Comparison of ENCODE assay signal across 17 mouse cellular contexts in genomic region chr12:17449661-17450091, GRCm38 (mm10).
DNase-seq lines count a peak whose midpoint lies in the region; ATAC-seq and TF ChIP-seq lines count a peak whose summit lies in the region.
"Had no signal": no experiment of that assay in that cellular context is flagged by ENCODE, and none has a peak within 500 bp of the region (broad histone marks: within the 10 kb centered on the region; RNA-seq: fewer than 3 reads in every experiment).

No protein-coding gene starts in this region.

- no peaks in the 10 kb centered on the region for H3K27me3 ChIP-seq in intestine, postnatal 0 days (replicated peaks; ENCODE audit: control insufficient read depth, insufficient read depth, low read length)
- H3K27me3 ChIP-seq: hindbrain, embryonic 12.5 days; liver, embryonic 13.5 days had no signal

- H3K27ac ChIP-seq in intestine, postnatal 0 days (ENCODE audit: low read depth, low read length) = peak overlapping the region; percentile 50; the same call in 1 of the 2 replicates
- H3K27ac ChIP-seq: hindbrain, embryonic 12.5 days; liver, embryonic 13.5 days had no signal

- peak; percentile 52 for TF ChIP-seq CTCF in intestine, postnatal 0 days (IDR thresholded peaks at IDR 0.05; ENCODE audit: low read depth)

- DNase-seq in adrenal gland, postnatal 10 days = peak; percentile 23
- no peak for DNase-seq in adrenal gland, adult 18-20 months (ENCODE audit: low spot score in 2 of 2)
- DNase-seq in heart, postnatal 10 days = peak; percentile 28 to 36
- no peak for DNase-seq in heart, adult 11 months
- DNase-seq in R1 (ENCODE audit: low read depth, low spot score) = peak; percentile 54
- DNase-seq in kidney, adult 8-10 months = no peak
- no peak for DNase-seq in kidney, adult 9 months
- DNase-seq: cerebellum, postnatal 10 days; gastrocnemius, postnatal 36 days; kidney, postnatal 36 days; liver, embryonic 13.5 days; lung, postnatal 4 days; midbrain, embryonic 14.5 days; thymus, postnatal 25 days had no signal

- no peak overlapping the region for H3K4me2 ChIP-seq in intestine, postnatal 0 days (replicated peaks; ENCODE audit: low read depth)
- H3K4me2 ChIP-seq: hindbrain, embryonic 12.5 days; liver, embryonic 13.5 days had no signal

- H3K4me3 ChIP-seq in intestine, postnatal 0 days (ENCODE audit: low read depth, low read length) = no peak overlapping the region
- H3K4me3 ChIP-seq: hindbrain, embryonic 12.5 days; liver, embryonic 13.5 days had no signal

- H3K4me1 ChIP-seq in intestine, postnatal 0 days (replicated peaks; ENCODE audit: control insufficient read depth, insufficient read depth, low read length) = peaks cover 3% of the 10 kb centered on the region; the same call in 1 of the 2 replicates
- H3K4me1 ChIP-seq: hindbrain, embryonic 12.5 days had no signal

- intact Hi-C loops in heart, postnatal 10 days (cut with DNase I) = no loop called here

- no peaks in the 10 kb centered on the region for H3K36me3 ChIP-seq in intestine, postnatal 0 days (ENCODE audit: control insufficient read depth, insufficient read depth)
- H3K36me3 ChIP-seq: hindbrain, embryonic 12.5 days; liver, embryonic 13.5 days had no signal

- no peaks in the 10 kb centered on the region for H3K9me3 ChIP-seq in intestine, postnatal 0 days (ENCODE audit: control insufficient read depth)
- H3K9me3 ChIP-seq: hindbrain, embryonic 12.5 days; liver, embryonic 13.5 days had no signal

- ATAC-seq in intestine, postnatal 0 days = peak; percentile 87
- ATAC-seq: activated CD4-positive, CD25-positive, alpha-beta regulatory T cell, adult 4 months had no signal

- WGBS in intestine, postnatal 0 days = 57% methylated on average over 4 of the region's 4 CpGs

- no peak overlapping the region for H3K9ac ChIP-seq in intestine, postnatal 0 days (ENCODE audit: low read depth, low read length)
- H3K9ac ChIP-seq: hindbrain, embryonic 12.5 days; liver, embryonic 13.5 days had no signal

Comparison
In these comparisons a context has a peak if more than half of its experiments do, and no peak if none do; other contexts are left out.
1. DNase-seq: peak in adrenal gland, postnatal 10 days (single experiment), heart, postnatal 10 days (2 of 2) and R1 (single experiment); none in adrenal gland, adult 18-20 months (0 of 2), heart, adult 11 months (single experiment), kidney, adult 8-10 months (0 of 2) and kidney, adult 9 months (single experiment).